Mouse (Mus musculus) hindbrain, embryonic 16.5 days (tissue): ENCODE measurements around the gene Gm21083. TPM values are rescaled to one million over a fixed set of nuclear protein-coding genes. Genes with fewer than 3 reads are reported as not detected.
"Not testable (repeated sequence)": the region's sequence is repeated elsewhere in the genome, so short reads cannot be mapped to it uniquely, and the experiment has no call there.

Experiments used
- ATAC-seq: fragments of 200-750 bp; cut with Nextera tagmentation; 2 replicates; pipeline ENCODE4 v1.8.0; 2017; ENCODE audit warnings: moderate TSS enrichment, moderate library complexity
- H3K27ac ChIP-seq: fragments of 300-500 bp; sonication (generic); 2 replicates; pipeline ENCODE4 v1.5.1; 2014; ENCODE audit warnings: low read depth, mild to moderate bottlenecking, control low read depth, low read length, moderate library complexity
- H3K27me3 ChIP-seq: fragments of 300-500 bp; sonication (generic); replicated peaks from 2 replicates; pipeline ENCODE4 v1.6.1; 2014; ENCODE audit warnings: low read length; ENCODE audit not compliant: control insufficient read depth, insufficient read depth
- H3K36me3 ChIP-seq: fragments of 300-500 bp; sonication (generic); 2 replicates; pipeline ENCODE4 v1.6.1; 2014; ENCODE audit warnings: mild to moderate bottlenecking, low read length, moderate library complexity, mixed read lengths; ENCODE audit not compliant: control insufficient read depth, insufficient read depth
- H3K4me1 ChIP-seq: fragments of 300-500 bp; sonication (generic); 2 replicates; pipeline ENCODE4 v1.6.1; 2014; ENCODE audit warnings: low read depth, low read length; ENCODE audit not compliant: control insufficient read depth, insufficient read depth
- H3K4me2 ChIP-seq: fragments of 300-500 bp; sonication (generic); 2 replicates; pipeline ENCODE4 v1.6.1; 2014; ENCODE audit warnings: mild to moderate bottlenecking, low read length, control low read depth, moderate library complexity
- H3K4me3 ChIP-seq: fragments of 300-500 bp; sonication (generic); 2 replicates; pipeline ENCODE4 v1.5.1; 2014; ENCODE audit warnings: mild to moderate bottlenecking, low read length, control low read depth, moderate library complexity
- H3K9ac ChIP-seq: fragments of 300-500 bp; sonication (generic); 2 replicates; pipeline ENCODE4 v1.6.1; 2014; ENCODE audit warnings: low read depth, mild to moderate bottlenecking, control low read depth, low read length, moderate library complexity
- H3K9me3 ChIP-seq: fragments of 300-500 bp; sonication (generic); 2 replicates; pipeline ENCODE4 v1.6.1; 2014; ENCODE audit warnings: mild to moderate bottlenecking, low read length, moderate library complexity; ENCODE audit not compliant: control insufficient read depth
- WGBS: fragments of 180-500 bp; shearing (Covaris S2); extraction: QIAGEN DNeasy Blood & Tissue Kit; methylation state at CpG from one replicate; pipeline ENCODE4 v1.1.7; 2014; 5-methylcytosine and 5-hydroxymethylcytosine counted together
- polyA plus RNA-seq: library from polyadenylated mRNA; unstranded; fragments of >200 nt; fragmentation: Nextera tagmentation; extraction: Ambion mirVana; gene quantifications from 2 replicates; pipeline ENCODE4 v1.2.1, GENCODE M21; 2015

Gm21083 gene
- polyA plus RNA-seq = not detected in 2 replicates

DNA sequence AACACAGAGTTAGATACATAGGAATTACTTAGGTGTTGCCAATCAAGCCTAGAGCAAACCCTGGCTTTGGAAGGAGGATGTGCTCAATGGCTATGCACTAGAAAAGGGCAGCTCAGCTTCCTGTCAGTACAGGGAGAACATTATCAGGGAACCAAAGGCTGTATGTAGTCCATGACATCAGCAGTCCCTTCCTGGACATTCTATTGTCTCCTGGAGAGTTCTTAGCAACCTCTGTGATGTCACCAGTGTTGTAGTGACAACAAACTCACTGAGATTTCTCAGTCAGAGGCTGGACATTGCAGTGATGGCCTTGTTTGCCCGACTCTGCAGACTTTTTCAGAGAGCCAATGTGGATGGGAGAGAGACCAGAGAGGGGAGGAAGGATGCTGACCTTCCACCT, at the start of gene Gm21083:
Gene Gm21083 (plus strand): TSS at position 301 of the 400 bp plus-strand sequence.
- not testable (repeated sequence) for H3K4me1 ChIP-seq, H3K27me3 ChIP-seq, H3K36me3 ChIP-seq, H3K9ac ChIP-seq, H3K9me3 ChIP-seq, ATAC-seq, H3K4me2 ChIP-seq, H3K4me3 ChIP-seq, H3K27ac ChIP-seq
- no CpG with 5 or more reads among the region's 1 CpGs for WGBS

DNA sequence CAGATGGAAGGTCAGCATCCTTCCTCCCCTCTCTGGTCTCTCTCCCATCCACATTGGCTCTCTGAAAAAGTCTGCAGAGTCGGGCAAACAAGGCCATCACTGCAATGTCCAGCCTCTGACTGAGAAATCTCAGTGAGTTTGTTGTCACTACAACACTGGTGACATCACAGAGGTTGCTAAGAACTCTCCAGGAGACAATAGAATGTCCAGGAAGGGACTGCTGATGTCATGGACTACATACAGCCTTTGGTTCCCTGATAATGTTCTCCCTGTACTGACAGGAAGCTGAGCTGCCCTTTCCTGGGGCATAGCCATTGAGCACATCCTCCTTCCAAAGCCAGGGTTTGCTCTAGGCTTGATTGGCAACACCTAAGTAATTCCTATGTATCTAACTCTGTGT, 48.0 kb upstream of the Gm21083 start, which contains the start of gene Gm21190:
Gene Gm21190 (minus strand): TSS at position 101 of the 400 bp plus-strand sequence.
- not testable (repeated sequence) for H3K27ac ChIP-seq, H3K4me1 ChIP-seq, H3K27me3 ChIP-seq, H3K4me3 ChIP-seq, ATAC-seq, H3K9ac ChIP-seq, H3K4me2 ChIP-seq, H3K36me3 ChIP-seq
- peaks cover 11% of the 10 kb centered on the region for H3K9me3 ChIP-seq
- no CpG with 5 or more reads among the region's 1 CpGs for WGBS

DNA sequence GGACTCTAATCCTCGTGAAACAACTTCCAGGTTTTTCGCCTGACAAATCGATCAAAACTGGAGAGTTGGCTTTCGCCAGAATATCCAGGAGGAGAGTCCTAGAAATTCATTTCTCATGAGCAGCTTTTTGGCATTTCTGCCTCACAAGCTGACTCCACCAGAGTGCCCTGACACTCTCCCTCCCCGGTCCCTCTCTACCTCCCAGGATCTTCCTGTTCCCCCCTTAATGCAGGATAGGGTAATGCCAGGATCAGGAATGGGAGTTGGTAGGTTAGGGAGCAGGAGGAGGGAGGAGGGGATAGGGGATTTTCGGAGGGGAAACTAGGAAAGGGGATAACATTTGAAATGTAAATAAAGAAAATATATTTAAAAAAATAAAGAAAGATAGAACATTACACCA, 28.5 kb upstream of the Gm21083 start:
- not testable (repeated sequence) for H3K9ac ChIP-seq, H3K27ac ChIP-seq, H3K4me3 ChIP-seq, H3K4me1 ChIP-seq, H3K27me3 ChIP-seq, H3K36me3 ChIP-seq, ATAC-seq, H3K4me2 ChIP-seq
- 83% methylated on average over 6 of the region's 6 CpGs for WGBS
- peaks cover 10% of the 10 kb centered on the region for H3K9me3 ChIP-seq

DNA sequence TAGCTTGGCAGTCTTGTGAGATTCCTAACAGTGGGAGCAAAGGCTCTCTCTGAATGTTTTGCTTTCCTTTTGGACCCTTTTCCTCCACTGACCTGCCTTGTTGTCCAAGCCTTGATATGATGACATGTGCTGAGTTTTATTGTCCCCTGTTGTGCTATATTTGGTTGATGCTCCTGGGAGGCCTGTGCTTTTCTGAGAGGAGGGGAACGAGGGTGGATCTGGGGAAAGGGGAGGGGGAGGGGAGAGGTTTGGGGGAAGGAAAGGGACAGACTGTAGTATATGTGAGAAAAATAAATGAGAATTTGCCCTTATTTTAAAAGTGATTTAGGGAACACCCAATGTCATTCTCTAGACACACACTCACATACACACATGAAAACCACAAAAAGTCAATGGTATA, 28.0 kb upstream of the Gm21083 start:
- not testable (repeated sequence) for H3K9ac ChIP-seq, H3K27ac ChIP-seq

DNA sequence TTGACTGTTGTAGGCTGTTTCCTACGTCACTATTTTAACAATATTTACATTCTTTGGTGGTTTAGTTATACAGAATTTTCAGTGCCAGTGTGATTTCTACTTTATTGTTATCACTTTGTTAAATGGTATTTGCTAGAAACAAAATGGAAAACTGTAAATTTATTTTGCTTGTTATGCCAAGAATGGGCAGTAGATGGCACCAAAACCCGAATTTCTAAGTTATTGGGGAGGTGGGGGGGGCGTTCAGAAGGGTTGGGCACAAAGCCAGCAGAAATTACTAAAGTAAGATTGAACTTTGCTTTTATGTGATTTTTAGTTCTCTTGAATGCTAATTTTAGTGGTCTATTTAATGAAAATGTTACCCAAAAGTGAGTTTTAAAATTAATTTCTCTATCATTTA, 27.5 kb upstream of the Gm21083 start:
- 13% methylated on average over 3 of the region's 3 CpGs for WGBS
- not testable (repeated sequence) for H3K9ac ChIP-seq, H3K4me3 ChIP-seq, H3K9me3 ChIP-seq, H3K36me3 ChIP-seq, H3K4me2 ChIP-seq, H3K27me3 ChIP-seq, H3K4me1 ChIP-seq, ATAC-seq, H3K27ac ChIP-seq

More for the DNA sequence above, 28.0 kb upstream of the Gm21083 start:
- not testable (repeated sequence) for ATAC-seq, H3K4me2 ChIP-seq, H3K4me3 ChIP-seq, H3K27me3 ChIP-seq, H3K4me1 ChIP-seq, H3K36me3 ChIP-seq
- WGBS = 43% methylated on average over 1 of the region's 1 CpGs
- peaks cover 11% of the 10 kb centered on the region for H3K9me3 ChIP-seq

DNA sequence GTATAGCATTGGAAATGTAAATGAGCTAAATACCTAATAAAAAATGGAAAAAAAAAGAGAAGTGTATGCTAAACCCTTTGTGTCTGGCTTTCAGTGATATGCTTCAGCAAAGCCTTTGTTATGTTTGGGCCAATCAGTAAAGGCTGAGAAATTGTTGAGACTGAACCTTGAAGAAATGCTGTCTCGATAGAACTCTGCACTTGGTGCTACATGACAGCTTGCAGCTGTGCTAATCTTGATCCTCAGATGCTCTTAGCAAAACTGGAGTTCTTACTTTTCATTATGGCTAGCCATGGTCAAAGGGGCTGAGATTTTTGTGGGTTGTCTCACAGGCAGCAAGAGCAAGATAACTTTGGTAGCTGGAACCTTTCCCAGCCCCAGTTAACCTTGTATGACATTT, 18.5 kb upstream of the Gm21083 start:
- H3K27ac ChIP-seq, H3K9me3 ChIP-seq, H3K9ac ChIP-seq, H3K4me1 ChIP-seq, ATAC-seq, H3K36me3 ChIP-seq, H3K4me2 ChIP-seq, H3K4me3 ChIP-seq, H3K27me3 ChIP-seq: not testable (repeated sequence)
- WGBS = 66% methylated on average over 1 of the region's 1 CpGs

DNA sequence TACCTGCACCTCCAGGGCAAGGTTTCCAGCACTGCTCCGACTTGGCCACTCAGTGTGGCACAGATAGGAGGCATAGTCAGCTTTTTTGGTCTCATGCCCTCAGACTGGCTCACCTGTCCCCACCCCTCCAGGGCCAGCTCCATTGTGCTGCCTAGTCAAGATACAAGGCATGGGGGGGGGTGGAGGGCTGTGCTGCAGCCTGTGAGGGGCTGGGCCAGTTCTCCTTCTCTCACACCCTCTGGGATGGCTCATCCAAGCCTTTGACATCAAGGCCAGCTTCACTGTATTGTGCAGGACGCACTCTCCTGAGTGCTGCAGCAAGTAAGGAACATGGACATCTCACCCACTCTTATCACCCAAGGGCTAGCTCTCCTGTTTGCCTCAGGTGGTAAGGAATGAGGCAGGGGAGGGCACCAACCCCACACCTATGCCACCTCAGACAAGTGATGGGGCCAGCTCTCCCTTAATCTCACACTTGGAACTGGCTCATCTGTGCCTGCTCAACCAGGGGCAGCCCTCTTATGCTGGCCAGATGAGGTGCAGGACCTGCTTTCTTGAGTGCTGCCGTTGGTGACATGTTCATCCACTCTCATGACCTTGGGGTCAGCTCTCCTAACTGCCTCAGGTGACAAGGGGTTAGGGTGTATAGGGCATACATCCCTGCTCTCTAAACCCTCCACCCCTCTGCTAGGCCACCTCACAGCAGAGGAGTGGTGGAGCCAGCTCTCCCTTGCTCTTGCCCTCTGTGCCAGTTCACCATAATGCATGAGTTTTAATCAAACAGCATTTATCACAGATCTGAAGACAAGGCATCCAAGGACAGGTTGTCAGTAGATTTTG, 15.5 kb upstream of the Gm21083 start:
- not testable (repeated sequence) for H3K36me3 ChIP-seq, H3K9me3 ChIP-seq, H3K4me3 ChIP-seq, H3K4me2 ChIP-seq, H3K9ac ChIP-seq, H3K4me1 ChIP-seq, H3K27me3 ChIP-seq, H3K27ac ChIP-seq
- ATAC-seq = peak; percentile 42; the same call in 1 of the 2 replicates
- WGBS = 79% methylated on average over 3 of the region's 3 CpGs

DNA sequence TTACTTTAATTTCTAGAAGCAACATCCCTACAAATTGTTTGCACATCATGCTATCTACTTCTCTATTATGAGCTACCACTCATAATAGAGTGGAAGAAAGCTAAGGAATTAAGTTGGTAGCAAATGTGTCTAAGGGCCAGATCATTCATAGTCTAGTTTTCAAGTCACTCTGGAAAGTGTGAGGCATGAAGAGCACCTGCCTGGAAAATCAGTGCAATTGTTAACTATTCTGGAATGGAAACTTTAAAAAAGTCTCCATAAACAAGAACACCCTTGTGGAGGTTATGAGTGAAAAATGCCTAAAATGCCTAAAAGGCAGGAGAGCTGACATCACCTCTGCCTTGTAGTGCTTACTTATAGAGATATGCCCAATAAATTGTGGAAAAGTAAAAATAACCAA, 3.4 kb upstream of the Gm21083 start:
- not testable (repeated sequence) for H3K4me2 ChIP-seq, H3K27ac ChIP-seq, H3K36me3 ChIP-seq, H3K4me3 ChIP-seq, ATAC-seq, H3K4me1 ChIP-seq, H3K27me3 ChIP-seq, H3K9ac ChIP-seq, H3K9me3 ChIP-seq

DNA sequence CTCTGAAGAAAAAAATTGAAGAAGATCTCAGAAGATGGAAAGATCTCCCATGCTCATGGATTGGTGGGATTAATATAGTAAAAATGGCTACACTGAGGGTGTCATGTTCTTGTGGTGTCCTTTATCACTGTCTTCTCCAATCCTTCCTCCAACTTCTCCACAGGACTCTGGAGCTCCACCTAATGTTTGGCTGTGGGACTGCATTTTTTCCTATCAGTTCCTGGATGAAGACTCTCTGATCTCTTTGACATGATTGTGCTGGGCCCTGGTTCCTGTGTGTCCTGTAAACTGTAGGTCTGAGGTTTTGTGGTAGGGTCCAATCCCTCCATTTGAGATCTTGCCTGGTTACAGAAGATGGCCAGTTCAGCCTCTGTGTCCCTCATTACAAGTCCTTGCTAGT, 9.2 kb downstream of the Gm21083 start:
- H3K36me3 ChIP-seq = not testable (repeated sequence)

More for the DNA sequence above, 9.2 kb downstream of the Gm21083 start:
- H3K4me1 ChIP-seq, H3K4me3 ChIP-seq, H3K4me2 ChIP-seq, H3K9ac ChIP-seq, H3K27me3 ChIP-seq, ATAC-seq, H3K9me3 ChIP-seq, H3K27ac ChIP-seq: not testable (repeated sequence)
